Mouse (Mus musculus): Measurements from ENCODE around the gene Chfr.

DNA sequence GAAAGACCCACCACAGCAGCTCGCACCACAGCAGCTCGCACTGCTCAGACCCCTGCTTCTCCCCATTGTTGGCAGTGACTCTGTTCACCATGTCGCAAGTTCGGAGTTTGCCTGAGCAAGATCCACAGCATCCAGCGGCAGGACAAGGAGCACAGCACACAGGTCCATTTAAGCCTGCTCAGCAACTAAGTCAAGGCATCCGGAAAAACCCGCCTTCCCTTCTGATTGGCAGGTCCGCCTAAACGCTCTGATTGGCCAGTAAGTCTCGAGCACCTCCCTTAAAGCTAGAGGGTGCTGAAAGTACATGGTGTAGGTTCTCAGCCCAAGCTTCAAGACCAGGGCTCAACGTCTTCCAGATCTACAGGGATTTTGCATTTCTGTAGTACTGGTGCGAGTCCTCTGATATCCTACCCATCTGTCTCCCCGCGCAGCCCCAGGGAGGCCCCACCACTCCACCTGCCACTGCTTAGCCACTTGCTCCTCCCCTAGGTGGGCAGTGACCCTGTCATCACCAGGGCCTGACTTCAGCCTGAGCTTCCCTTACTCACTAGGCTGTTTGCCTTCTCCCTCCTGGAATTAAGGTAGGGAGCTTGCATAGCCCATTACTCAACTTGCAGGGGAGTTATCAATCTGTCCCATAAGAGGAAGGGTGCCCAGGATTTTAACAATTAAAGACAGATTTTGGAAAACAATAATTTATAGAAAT is 49.3 kb upstream of the Chfr start:
- TF ChIP-seq EP300 (IDR thresholded peaks at IDR 0.05; ENCODE audit: insufficient read depth, low read depth, low read length) (no peak), POLR2A (IDR thresholded peaks at IDR 0.05; ENCODE audit: insufficient read depth, low read depth, low read length) (no peak)

All from heart, adult 2 months (tissue).